Mouse (Mus musculus) lung, postnatal 0 days (tissue): ENCODE measurements around the gene Capza2. TPM values are rescaled to one million over a fixed set of nuclear protein-coding genes. Genes with fewer than 3 reads are reported as not detected.
A peak's percentile ranks its signal among the peaks of the same experiment; 100 is the strongest.
"Not testable (repeated sequence)": the region's sequence is repeated elsewhere in the genome, so short reads cannot be mapped to it uniquely, and the experiment has no call there.

Experiments
- ATAC-seq: fragments of 200-750 bp; cut with Nextera tagmentation; 2 replicates; pipeline ENCODE4 v1.8.0; 2017; ENCODE audit warnings: moderate library complexity
- DNase-seq: peaks from one replicate; pipeline ENCODE4 v3.0.0-alpha.2; 2016; ENCODE audit warnings: low spot score
- H3K27ac ChIP-seq: fragments of 300-500 bp; sonication (generic); 2 replicates; pipeline ENCODE4 v1.5.1; 2014; ENCODE audit warnings: antibody characterized with exemption, mild to moderate bottlenecking, low read length, mixed read lengths
- H3K27me3 ChIP-seq: fragments of 300-500 bp; sonication (generic); replicated peaks from 2 replicates; pipeline ENCODE4 v1.6.1; 2014; ENCODE audit warnings: low read length, mixed read lengths; ENCODE audit not compliant: insufficient read depth
- H3K36me3 ChIP-seq: fragments of 300-500 bp; sonication (generic); 2 replicates; pipeline ENCODE4 v1.6.1; 2014; ENCODE audit warnings: low read length, mixed read lengths; ENCODE audit not compliant: insufficient read depth
- H3K4me1 ChIP-seq: fragments of 300-500 bp; sonication (generic); 2 replicates; pipeline ENCODE4 v1.6.1; 2014; ENCODE audit warnings: antibody characterized with exemption, low read depth, low read length, mixed read lengths; ENCODE audit not compliant: insufficient read depth
- H3K4me2 ChIP-seq: fragments of 300-500 bp; sonication (generic); replicated peaks from 2 replicates; pipeline ENCODE4 v1.6.1; 2014; ENCODE audit warnings: low read depth, mild to moderate bottlenecking, low read length, moderate library complexity, mixed read lengths
- H3K4me3 ChIP-seq: fragments of 300-500 bp; sonication (generic); 2 replicates; pipeline ENCODE4 v1.5.1; 2014; ENCODE audit warnings: low read depth, low read length
- H3K9ac ChIP-seq: fragments of 300-500 bp; sonication (generic); replicated peaks from 2 replicates; pipeline ENCODE4 v1.6.1; 2014; ENCODE audit warnings: low read depth, mild to moderate bottlenecking
- H3K9me3 ChIP-seq: fragments of 300-500 bp; sonication (generic); 2 replicates; pipeline ENCODE4 v1.6.1; 2016; ENCODE audit warnings: low read length, mixed read lengths
- CTCF ChIP-seq: IDR thresholded peaks from 2 replicates; pipeline ENCODE4 v1.5.1; 2016; ENCODE audit warnings: antibody characterized with exemption, mild to moderate bottlenecking
- EP300 ChIP-seq: IDR thresholded peaks from 2 replicates; pipeline ENCODE4 v1.6.1; 2016; ENCODE audit warnings: antibody characterized with exemption, mild to moderate bottlenecking, control low read depth
- WGBS: fragments of 180-500 bp; shearing (Covaris S2); extraction: QIAGEN DNeasy Blood & Tissue Kit; methylation state at CpG from one replicate; pipeline ENCODE4 v1.1.7; 2014; 5-methylcytosine and 5-hydroxymethylcytosine counted together
- polyA plus RNA-seq: library from polyadenylated mRNA; unstranded; fragments of >200 nt; fragmentation: Nextera tagmentation; extraction: Ambion mirVana; gene quantifications from 2 replicates; pipeline ENCODE4 v1.2.1, GENCODE M21; 2015

The Capza2 gene
- polyA plus RNA-seq, 1 experiment from 2014 or later: 198 TPM

DNA sequence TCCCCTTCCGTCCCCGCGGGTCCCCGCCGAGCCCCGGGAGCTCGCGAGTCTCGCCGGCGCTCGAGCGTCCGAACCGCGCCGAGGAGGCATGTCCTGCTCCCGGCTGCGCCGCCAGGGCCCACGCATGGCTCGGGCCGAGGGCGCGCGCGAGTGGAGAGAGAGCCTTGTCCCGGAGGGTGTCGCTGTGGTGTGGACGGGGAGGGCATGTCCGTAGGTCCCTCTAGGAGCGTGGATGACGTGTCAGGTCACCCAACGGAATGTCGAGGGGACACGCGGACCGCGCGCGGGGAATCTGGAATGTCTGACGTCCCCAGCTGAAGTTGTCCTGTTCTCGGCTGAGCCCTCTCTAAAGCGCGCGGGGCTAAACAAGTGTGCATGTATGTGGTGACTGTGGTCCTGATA, 58.5 kb downstream of the Capza2 start:
- WGBS: under 1% methylated on average over 35 of the region's 46 CpGs
- TF ChIP-seq EP300 (no peak), CTCF (peak; percentile 72)
- no peaks in the 10 kb centered on the region for H3K27me3 ChIP-seq

DNA sequence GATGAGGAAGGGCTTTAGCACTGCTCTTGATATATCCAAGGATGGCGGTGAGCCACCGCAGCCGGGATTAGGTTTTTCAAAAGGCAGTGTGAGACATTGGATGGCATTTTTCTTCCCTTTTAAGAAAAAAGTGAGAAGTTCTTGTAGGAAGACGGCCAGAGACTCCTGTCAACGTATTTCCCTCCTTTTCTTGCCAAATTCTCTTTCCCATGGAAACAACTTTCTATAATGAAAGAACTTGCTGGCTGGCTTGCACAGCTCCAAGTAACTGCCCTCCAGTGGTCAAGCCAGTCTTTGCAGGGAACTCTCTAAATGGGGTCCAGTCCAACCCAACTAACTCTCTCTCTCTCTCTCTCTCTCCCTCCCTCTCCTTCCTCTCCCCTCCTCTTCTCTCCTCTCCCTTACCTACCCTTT, 60.3 kb downstream of the Capza2 start:
- 35% methylated on average over 5 of the region's 5 CpGs for WGBS
- ATAC-seq: no peak
- H3K4me2 ChIP-seq: peak overlapping the region; percentile 31
- no peaks in the 10 kb centered on the region for H3K9me3 ChIP-seq
- no peaks in the 10 kb centered on the region for H3K27me3 ChIP-seq
- no peak for TF ChIP-seq EP300
- peak; percentile 80 for TF ChIP-seq CTCF
- no peak overlapping the region for H3K9ac ChIP-seq
- H3K36me3 ChIP-seq: no peaks in the 10 kb centered on the region
- H3K4me3 ChIP-seq: no peak overlapping the region; the same call in 1 of the 2 replicates
- DNase-seq: peak; percentile 88
- no peak overlapping the region for H3K27ac ChIP-seq
- peaks cover 9% of the 10 kb centered on the region; the same call in 1 of the 2 replicates for H3K4me1 ChIP-seq

More for the DNA sequence above, 58.5 kb downstream of the Capza2 start:
- H3K36me3 ChIP-seq: no peaks in the 10 kb centered on the region
- peak; percentile 93 for DNase-seq
- H3K4me3 ChIP-seq: peak overlapping the region; percentile 86
- H3K4me1 ChIP-seq: peaks cover 7% of the 10 kb centered on the region; the same call in 1 of the 2 replicates
- peak overlapping the region; percentile 67 for H3K4me2 ChIP-seq
- H3K9ac ChIP-seq: peak overlapping the region; percentile 89
- no peaks in the 10 kb centered on the region for H3K9me3 ChIP-seq
- peak overlapping the region; percentile 97 for H3K27ac ChIP-seq
- ATAC-seq: peak; percentile 90

DNA sequence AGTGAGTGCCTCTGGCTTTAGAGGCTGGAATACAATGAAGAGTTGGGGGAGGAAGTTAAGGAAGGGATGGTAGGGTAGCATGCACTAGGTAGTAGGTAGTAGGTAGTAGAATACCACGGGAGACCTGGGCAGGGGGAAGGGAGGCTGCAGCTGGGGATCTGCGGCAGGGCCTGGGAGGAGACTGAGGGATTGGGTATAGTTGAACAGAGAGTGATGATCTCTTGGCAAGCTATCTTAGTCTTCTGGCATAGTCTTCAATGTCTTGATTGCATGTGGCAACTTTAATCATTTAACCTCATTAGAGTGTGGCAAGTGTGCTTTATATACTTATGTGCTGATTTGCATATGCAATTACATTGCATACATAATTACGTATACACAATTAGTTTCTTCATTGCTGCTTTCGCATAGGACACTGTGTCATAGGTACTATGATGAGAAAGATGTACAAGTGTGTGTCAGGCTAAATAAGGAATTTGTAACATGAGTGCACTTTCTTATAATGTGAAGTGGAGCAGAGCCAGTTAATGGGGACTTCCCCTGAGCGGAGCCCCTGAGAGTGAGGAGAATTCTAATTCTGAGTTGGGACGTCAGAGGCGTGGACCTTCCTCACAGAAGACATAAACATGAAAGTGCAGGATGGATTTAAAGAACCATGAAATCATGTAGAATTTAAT, 65.0 kb downstream of the Capza2 start:
- TF ChIP-seq EP300 (no peak), CTCF (no peak)
- 56% methylated on average over 7 of the region's 7 CpGs for WGBS

GRCm38 (mm10) chr6:17704038-17704437, 68.0 kb downstream of the Capza2 start:
- 59% methylated on average over 1 of the region's 1 CpGs for WGBS
- not testable (repeated sequence) for H3K4me1 ChIP-seq, H3K4me2 ChIP-seq, H3K27ac ChIP-seq, H3K9me3 ChIP-seq, H3K9ac ChIP-seq, H3K27me3 ChIP-seq, H3K4me3 ChIP-seq, H3K36me3 ChIP-seq, DNase-seq
- peak; percentile 60 for ATAC-seq

More for the DNA sequence above, 65.0 kb downstream of the Capza2 start:
- no peak for DNase-seq
- no peak overlapping the region for H3K27ac ChIP-seq
- H3K36me3 ChIP-seq: no peaks in the 10 kb centered on the region
- H3K4me2 ChIP-seq: no peak overlapping the region
- no peak overlapping the region for H3K4me3 ChIP-seq
- no peaks in the 10 kb centered on the region for H3K27me3 ChIP-seq
- no peaks in the 10 kb centered on the region for H3K9me3 ChIP-seq
- no peak for ATAC-seq
- H3K9ac ChIP-seq: no peak overlapping the region
- H3K4me1 ChIP-seq: peaks cover 2% of the 10 kb centered on the region; the same call in 1 of the 2 replicates

DNA sequence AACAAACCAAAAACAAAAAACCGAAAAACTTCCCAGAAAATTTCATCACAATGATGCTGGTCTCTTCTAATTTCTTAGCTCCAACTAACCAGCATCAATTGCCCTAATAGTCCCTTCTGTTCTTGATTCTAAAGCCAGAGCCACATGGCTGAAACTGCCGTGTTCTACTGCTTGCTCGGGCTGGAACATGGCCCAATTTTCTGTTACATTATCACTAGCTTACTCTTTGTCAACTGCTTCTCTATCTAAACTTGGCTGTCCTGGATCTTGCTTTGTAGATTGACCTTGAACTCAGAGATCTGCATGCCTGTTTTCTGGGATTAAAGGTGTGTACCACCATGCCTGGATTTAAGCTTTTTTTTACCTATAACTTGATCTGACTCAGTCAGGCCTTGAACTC, 69.9 kb downstream of the Capza2 start:
- Histone ChIP-seq H3K27me3 (no peaks in the 10 kb centered on the region), H3K4me1 (no peaks in the 10 kb centered on the region), H3K36me3 (no peaks in the 10 kb centered on the region), H3K27ac (no peak overlapping the region), H3K4me2 (no peak overlapping the region), H3K9ac (no peak overlapping the region), H3K4me3 (no peak overlapping the region), H3K9me3 (no peaks in the 10 kb centered on the region)
- no peak for TF ChIP-seq EP300
- TF ChIP-seq CTCF: no peak
- ATAC-seq (no peak), DNase-seq (no peak)
- WGBS: 76% methylated on average over 3 of the region's 3 CpGs

Other genes starting within 250 kb of the Capza2 start
- gene Met, start 172.4 kb upstream of the Capza2 start, polyA plus RNA-seq: 9.3 and 9.5 TPM in 2 replicates
- gene St7, start 56.7 kb downstream of the Capza2 start, polyA plus RNA-seq: 23.7 and 24.5 TPM in 2 replicates